Mouse (Mus musculus): ENCODE data around the gene Pitpnc1. TPM values are rescaled to one million over a fixed set of nuclear protein-coding genes. Genes with fewer than 3 reads are reported as not detected.
A peak's percentile ranks its signal among the peaks of the same experiment; 100 is the strongest.

Pitpnc1 gene
- polyA plus RNA-seq, 1 experiment from 2014 or later = 5.0 TPM

DNA sequence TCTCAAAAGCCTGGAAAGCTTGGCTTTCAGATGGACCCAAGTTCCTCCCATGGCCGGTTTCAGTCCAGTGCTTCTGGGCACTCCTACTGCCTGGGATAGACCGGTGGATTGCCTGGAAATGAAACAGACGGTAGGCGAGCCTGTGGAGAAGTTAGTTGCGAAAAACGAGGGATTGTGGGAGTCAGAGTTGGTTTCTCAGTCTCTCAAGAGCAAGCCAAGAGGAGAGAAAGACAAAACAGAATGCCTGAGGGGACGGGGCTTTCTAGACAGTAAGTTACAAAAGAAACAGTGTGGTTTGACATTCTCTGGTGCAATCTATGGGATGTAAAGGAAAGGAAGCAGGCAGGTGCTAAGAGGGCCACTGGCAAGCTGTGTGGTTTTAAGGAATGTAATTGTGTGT, 216.3 kb downstream of the Pitpnc1 start:
- Histone ChIP-seq H3K27me3 (ENCODE audit: control insufficient read depth, insufficient read depth, low read length) (no peaks in the 10 kb centered on the region), H3K36me3 (ENCODE audit: control insufficient read depth, insufficient read depth, low read length) (no peaks in the 10 kb centered on the region), H3K4me2 (replicated peaks; ENCODE audit: low read depth) (no peak overlapping the region), H3K4me1 (replicated peaks; ENCODE audit: control insufficient read depth, insufficient read depth) (no peaks in the 10 kb centered on the region), H3K4me3 (ENCODE audit: low read depth, low read length) (no peak overlapping the region), H3K9me3 (ENCODE audit: control insufficient read depth, low read length) (no peaks in the 10 kb centered on the region), H3K9ac (ENCODE audit: low read length) (no peak overlapping the region), H3K27ac (replicated peaks) (no peak overlapping the region)
- TF ChIP-seq CTCF (IDR thresholded peaks at IDR 0.05; ENCODE audit: low read depth) (no peak), EP300 (optimal IDR thresholded peaks at IDR 0.05) (no peak)
- no peak for ATAC-seq (ENCODE audit: low FRiP score, low TSS enrichment)
- 80% methylated on average over 7 of the region's 7 CpGs for WGBS
- DNase-seq (ENCODE audit: low spot score) = no peak

DNA sequence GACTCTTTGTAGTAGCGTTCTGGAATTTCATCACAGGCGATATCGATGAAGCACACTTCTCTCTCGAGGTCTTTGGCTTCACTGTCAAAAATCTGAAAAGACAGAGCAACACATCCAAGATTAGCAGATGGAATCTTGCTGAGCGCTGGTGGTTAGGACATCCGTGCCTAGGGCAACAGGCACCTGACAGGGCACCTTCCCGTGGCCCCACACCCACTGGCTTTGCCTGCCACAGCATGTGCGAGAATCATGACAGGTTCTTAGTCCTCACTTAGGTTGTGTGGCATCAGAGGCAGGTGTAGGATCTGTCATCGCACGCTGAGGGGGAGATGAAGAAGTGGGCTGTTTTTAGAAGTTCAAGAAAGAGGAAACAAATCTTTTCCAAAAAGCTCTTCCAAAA, 218.5 kb downstream of the Pitpnc1 start:
- no peaks in the 10 kb centered on the region for H3K9me3 ChIP-seq (ENCODE audit: control insufficient read depth, low read length)
- H3K4me1 ChIP-seq (replicated peaks; ENCODE audit: control insufficient read depth, insufficient read depth) = no peaks in the 10 kb centered on the region
- H3K27me3 ChIP-seq (ENCODE audit: control insufficient read depth, insufficient read depth, low read length) = no peaks in the 10 kb centered on the region
- DNase-seq (ENCODE audit: low spot score) = no peak
- H3K4me3 ChIP-seq (ENCODE audit: low read depth, low read length) = no peak overlapping the region
- H3K4me2 ChIP-seq (replicated peaks; ENCODE audit: low read depth) = no peak overlapping the region
- no peak for TF ChIP-seq EP300 (optimal IDR thresholded peaks at IDR 0.05)
- no peak for TF ChIP-seq CTCF (IDR thresholded peaks at IDR 0.05; ENCODE audit: low read depth)
- 72% methylated on average over 10 of the region's 10 CpGs for WGBS
- no peak overlapping the region for H3K27ac ChIP-seq (replicated peaks)
- H3K36me3 ChIP-seq (ENCODE audit: control insufficient read depth, insufficient read depth, low read length) = no peaks in the 10 kb centered on the region
- ATAC-seq (ENCODE audit: low FRiP score, low TSS enrichment) = no peak
- no peak overlapping the region for H3K9ac ChIP-seq (ENCODE audit: low read length)

DNA sequence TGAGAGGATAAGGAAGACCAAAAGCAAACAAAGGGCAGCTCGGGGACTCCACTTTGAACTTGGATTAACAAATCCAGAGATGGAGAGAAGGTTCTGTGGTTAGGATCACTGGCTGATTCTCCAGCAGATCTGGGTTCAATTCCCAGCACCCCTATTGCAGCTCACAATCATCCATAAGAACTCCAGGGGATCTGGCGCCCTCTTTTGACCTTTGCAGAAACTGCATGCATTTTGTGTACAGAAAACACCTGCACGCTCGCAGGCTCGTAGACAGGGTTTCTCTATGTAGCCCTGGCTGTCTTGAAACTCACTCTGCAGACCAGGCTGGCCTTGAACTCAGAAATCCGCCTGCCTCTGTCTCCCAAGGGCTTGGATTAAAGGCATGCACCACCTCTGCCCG, 219.0 kb downstream of the Pitpnc1 start:
- no peaks in the 10 kb centered on the region for H3K27me3 ChIP-seq (ENCODE audit: control insufficient read depth, insufficient read depth, low read length)
- no peak overlapping the region for H3K4me2 ChIP-seq (replicated peaks; ENCODE audit: low read depth)
- no peak overlapping the region for H3K27ac ChIP-seq (replicated peaks)
- H3K9ac ChIP-seq (ENCODE audit: low read length) = no peak overlapping the region
- no peaks in the 10 kb centered on the region for H3K9me3 ChIP-seq (ENCODE audit: control insufficient read depth, low read length)
- no peak for ATAC-seq (ENCODE audit: low FRiP score, low TSS enrichment)
- 84% methylated on average over 7 of the region's 7 CpGs for WGBS
- TF ChIP-seq CTCF (IDR thresholded peaks at IDR 0.05; ENCODE audit: low read depth) = peak; percentile 28; the same call in 1 of the 2 replicates
- TF ChIP-seq EP300 (optimal IDR thresholded peaks at IDR 0.05) = no peak
- DNase-seq (ENCODE audit: low spot score) = no peak
- H3K36me3 ChIP-seq (ENCODE audit: control insufficient read depth, insufficient read depth, low read length) = no peaks in the 10 kb centered on the region
- no peak overlapping the region for H3K4me3 ChIP-seq (ENCODE audit: low read depth, low read length)
- H3K4me1 ChIP-seq (replicated peaks; ENCODE audit: control insufficient read depth, insufficient read depth) = no peaks in the 10 kb centered on the region

- Histone ChIP-seq H3K4me1 (replicated peaks; ENCODE audit: control insufficient read depth, insufficient read depth) (no peaks in the 10 kb centered on the region), H3K27me3 (ENCODE audit: control insufficient read depth, insufficient read depth, low read length) (no peaks in the 10 kb centered on the region), H3K4me2 (replicated peaks; ENCODE audit: low read depth) (no peak overlapping the region), H3K9ac (ENCODE audit: low read length) (no peak overlapping the region), H3K27ac (replicated peaks) (no peak overlapping the region), H3K36me3 (ENCODE audit: control insufficient read depth, insufficient read depth, low read length) (no peaks in the 10 kb centered on the region), H3K9me3 (ENCODE audit: control insufficient read depth, low read length) (no peaks in the 10 kb centered on the region), H3K4me3 (ENCODE audit: low read depth, low read length) (no peak overlapping the region)
- TF ChIP-seq CTCF (IDR thresholded peaks at IDR 0.05; ENCODE audit: low read depth) = no peak
- TF ChIP-seq EP300 (optimal IDR thresholded peaks at IDR 0.05) = no peak
- DNase-seq (ENCODE audit: low spot score) = no peak
- WGBS = 95% methylated on average over 8 of the region's 8 CpGs
- no peak for ATAC-seq (ENCODE audit: low FRiP score, low TSS enrichment)
Measured at GRCm38 (mm10) chr11:107250882-107251281, 219.6 kb downstream of the Pitpnc1 start.

GRCm38 (mm10) chr11:107248753-107249152, 221.7 kb downstream of the Pitpnc1 start:
- H3K9ac ChIP-seq (ENCODE audit: low read length) = no peak overlapping the region
- no peaks in the 10 kb centered on the region for H3K36me3 ChIP-seq (ENCODE audit: control insufficient read depth, insufficient read depth, low read length)
- TF ChIP-seq EP300 (optimal IDR thresholded peaks at IDR 0.05) (no peak), CTCF (IDR thresholded peaks at IDR 0.05; ENCODE audit: low read depth) (no peak)
- H3K4me1 ChIP-seq (replicated peaks; ENCODE audit: control insufficient read depth, insufficient read depth) = no peaks in the 10 kb centered on the region
- H3K9me3 ChIP-seq (ENCODE audit: control insufficient read depth, low read length) = no peaks in the 10 kb centered on the region
- no peak overlapping the region for H3K4me2 ChIP-seq (replicated peaks; ENCODE audit: low read depth)
- H3K27me3 ChIP-seq (ENCODE audit: control insufficient read depth, insufficient read depth, low read length) = no peaks in the 10 kb centered on the region
- no peak overlapping the region for H3K27ac ChIP-seq (replicated peaks)
- ATAC-seq (ENCODE audit: low FRiP score, low TSS enrichment) (no peak), DNase-seq (ENCODE audit: low spot score) (no peak)
- H3K4me3 ChIP-seq (ENCODE audit: low read depth, low read length) = no peak overlapping the region
- whole genome bisulfite sequencing = 76% methylated on average over 7 of the region's 7 CpGs

DNA sequence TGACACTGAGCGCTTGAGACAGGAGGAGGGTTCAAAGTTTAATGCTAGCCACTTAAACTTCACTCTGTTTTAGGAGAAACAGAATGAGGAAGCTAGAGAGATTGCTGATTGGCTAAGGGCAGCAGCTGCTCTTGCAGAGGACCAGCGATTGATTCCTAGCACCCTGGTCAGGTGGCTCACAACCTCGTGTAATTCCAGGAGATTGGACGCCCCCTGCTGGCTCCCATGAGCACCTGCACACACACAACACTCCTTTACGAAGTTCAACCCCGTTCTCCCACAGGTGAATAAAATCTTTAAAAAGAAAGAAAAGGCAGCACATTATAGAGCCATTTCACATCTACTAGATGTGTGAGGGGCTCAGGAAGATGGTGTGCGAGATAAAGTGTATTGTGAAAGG, 224.8 kb downstream of the Pitpnc1 start:
- ATAC-seq (ENCODE audit: low FRiP score, low TSS enrichment) (no peak), DNase-seq (ENCODE audit: low spot score) (no peak)
- no peaks in the 10 kb centered on the region for H3K9me3 ChIP-seq (ENCODE audit: control insufficient read depth, low read length)
- no peaks in the 10 kb centered on the region; the same call in 1 of the 2 replicates for H3K36me3 ChIP-seq (ENCODE audit: control insufficient read depth, insufficient read depth, low read length)
- no peak for TF ChIP-seq CTCF (IDR thresholded peaks at IDR 0.05; ENCODE audit: low read depth)
- no peak for TF ChIP-seq EP300 (optimal IDR thresholded peaks at IDR 0.05)
- H3K27ac ChIP-seq (replicated peaks) = no peak overlapping the region
- H3K27me3 ChIP-seq (ENCODE audit: control insufficient read depth, insufficient read depth, low read length) = no peaks in the 10 kb centered on the region
- H3K4me1 ChIP-seq (replicated peaks; ENCODE audit: control insufficient read depth, insufficient read depth) = no peaks in the 10 kb centered on the region
- no peak overlapping the region for H3K9ac ChIP-seq (ENCODE audit: low read length)
- H3K4me3 ChIP-seq (ENCODE audit: low read depth, low read length) = no peak overlapping the region
- no peak overlapping the region for H3K4me2 ChIP-seq (replicated peaks; ENCODE audit: low read depth)
- WGBS = 89% methylated on average over 7 of the region's 7 CpGs

Measured in stomach, postnatal 0 days (tissue).